Mouse (Mus musculus): ENCODE measurements around the gene Zbtb42. TPM values are rescaled to one million over a fixed set of nuclear protein-coding genes. Genes with fewer than 3 reads are reported as not detected.

The Zbtb42 gene
- polyA plus RNA-seq, 1 experiment from 2014 or later, result 1.8 TPM

- ATAC-seq (no peak), DNase-seq (ENCODE audit: low spot score) (no peak)
- Histone ChIP-seq H3K9ac (ENCODE audit: low read length) (peak overlapping the region; percentile 33; the same call in 1 of the 2 replicates), H3K4me3 (ENCODE audit: low read depth, low read length) (no peak overlapping the region), H3K27ac (ENCODE audit: low read depth, low read length) (peak overlapping the region; percentile 89), H3K4me1 (ENCODE audit: control insufficient read depth, insufficient read depth, low read length) (peaks cover 52% of the 10 kb centered on the region), H3K36me3 (ENCODE audit: control insufficient read depth, insufficient read depth, low read length) (peaks cover 75% of the 10 kb centered on the region), H3K27me3 (replicated peaks; ENCODE audit: control insufficient read depth, insufficient read depth, low read length) (no peaks in the 10 kb centered on the region), H3K4me2 (ENCODE audit: low read length) (peak overlapping the region; percentile 2; the same call in 1 of the 2 replicates), H3K9me3 (replicated peaks; ENCODE audit: control insufficient read depth, low read length) (no peaks in the 10 kb centered on the region)
- 61% methylated on average over 5 of the region's 5 CpGs for WGBS
These were observed 14.0 kb upstream of the Zbtb42 start for GRCm38 (mm10) chr12:112664656-112665055.

- 15% methylated on average over 18 of the region's 18 CpGs for WGBS
- DNase-seq (ENCODE audit: low spot score) (peak; percentile 86), ATAC-seq (peak; percentile 44)
- Histone ChIP-seq H3K4me1 (ENCODE audit: control insufficient read depth, insufficient read depth, low read length) (peaks cover 48% of the 10 kb centered on the region), H3K4me3 (ENCODE audit: low read depth, low read length) (no peak overlapping the region), H3K36me3 (ENCODE audit: control insufficient read depth, insufficient read depth, low read length) (peaks cover 75% of the 10 kb centered on the region), H3K9me3 (replicated peaks; ENCODE audit: control insufficient read depth, low read length) (no peaks in the 10 kb centered on the region), H3K9ac (ENCODE audit: low read length) (peak overlapping the region; percentile 33; the same call in 1 of the 2 replicates), H3K27me3 (replicated peaks; ENCODE audit: control insufficient read depth, insufficient read depth, low read length) (no peaks in the 10 kb centered on the region), H3K27ac (ENCODE audit: low read depth, low read length) (peak overlapping the region; percentile 89), H3K4me2 (ENCODE audit: low read length) (peak overlapping the region; percentile 2)
These were observed 13.2 kb upstream of the Zbtb42 start for GRCm38 (mm10) chr12:112665445-112665844.

GRCm38 (mm10) chr12:112665881-112666544 lies 12.6 kb upstream of the Zbtb42 start:
- 81% methylated on average over 9 of the region's 9 CpGs for WGBS
- peak overlapping the region; percentile 33; the same call in 1 of the 2 replicates for H3K9ac ChIP-seq (ENCODE audit: low read length)

DNA sequence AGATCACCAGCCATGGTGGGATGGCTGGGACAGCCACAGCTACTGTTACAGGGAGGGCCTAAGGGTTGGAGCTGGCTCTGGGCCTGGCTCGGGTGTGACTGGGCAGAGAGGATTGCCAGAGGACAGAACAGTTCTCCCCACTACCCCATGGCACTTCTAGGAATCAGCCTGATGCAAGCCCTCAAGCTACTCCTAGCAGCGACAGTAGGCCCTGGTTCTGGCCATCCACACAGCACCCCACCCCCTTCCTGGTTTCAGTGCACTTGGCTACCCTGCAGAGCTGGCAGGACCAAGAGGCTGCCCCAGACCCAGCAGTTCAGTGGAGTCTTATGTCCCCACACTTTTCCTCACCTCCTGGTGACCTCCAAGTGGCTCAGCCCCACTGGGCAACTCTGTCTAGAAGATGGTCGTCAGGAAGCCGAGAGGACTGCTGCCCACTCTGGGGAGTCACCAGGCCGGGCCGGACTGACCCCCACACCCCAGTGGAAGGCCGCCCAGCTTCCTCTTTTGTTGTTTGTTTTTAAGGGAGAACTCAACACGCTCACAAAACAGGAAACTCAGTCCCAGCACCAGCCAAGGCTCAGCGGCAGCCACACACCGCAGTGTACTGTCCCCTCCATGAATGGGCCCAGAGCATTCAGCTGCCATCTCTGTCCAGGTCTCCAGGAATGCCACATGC lies 10.9 kb upstream of the Zbtb42 start:
- Histone ChIP-seq H3K36me3 (ENCODE audit: control insufficient read depth, insufficient read depth, low read length) (peaks cover 61% of the 10 kb centered on the region), H3K4me2 (ENCODE audit: low read length) (no peak overlapping the region), H3K4me3 (ENCODE audit: low read depth, low read length) (no peak overlapping the region), H3K9ac (ENCODE audit: low read length) (no peak overlapping the region), H3K4me1 (ENCODE audit: control insufficient read depth, insufficient read depth, low read length) (peaks cover 42% of the 10 kb centered on the region), H3K27me3 (replicated peaks; ENCODE audit: control insufficient read depth, insufficient read depth, low read length) (no peaks in the 10 kb centered on the region), H3K9me3 (replicated peaks; ENCODE audit: control insufficient read depth, low read length) (no peaks in the 10 kb centered on the region), H3K27ac (ENCODE audit: low read depth, low read length) (no peak overlapping the region)
- no peak for DNase-seq (ENCODE audit: low spot score)
- no peak for ATAC-seq
- WGBS, result 86% methylated on average over 10 of the region's 10 CpGs

More at GRCm38 (mm10) chr12:112665881-112666544, 12.6 kb upstream of the Zbtb42 start:
- DNase-seq (ENCODE audit: low spot score) (no peak), ATAC-seq (no peak; the same call in 1 of the 2 replicates)
- Histone ChIP-seq H3K4me1 (ENCODE audit: control insufficient read depth, insufficient read depth, low read length) (peaks cover 42% of the 10 kb centered on the region), H3K36me3 (ENCODE audit: control insufficient read depth, insufficient read depth, low read length) (peaks cover 75% of the 10 kb centered on the region), H3K4me2 (ENCODE audit: low read length) (peak overlapping the region; percentile 2), H3K9me3 (replicated peaks; ENCODE audit: control insufficient read depth, low read length) (no peaks in the 10 kb centered on the region), H3K27me3 (replicated peaks; ENCODE audit: control insufficient read depth, insufficient read depth, low read length) (no peaks in the 10 kb centered on the region), H3K4me3 (ENCODE audit: low read depth, low read length) (no peak overlapping the region), H3K27ac (ENCODE audit: low read depth, low read length) (peak overlapping the region; percentile 89)

DNA sequence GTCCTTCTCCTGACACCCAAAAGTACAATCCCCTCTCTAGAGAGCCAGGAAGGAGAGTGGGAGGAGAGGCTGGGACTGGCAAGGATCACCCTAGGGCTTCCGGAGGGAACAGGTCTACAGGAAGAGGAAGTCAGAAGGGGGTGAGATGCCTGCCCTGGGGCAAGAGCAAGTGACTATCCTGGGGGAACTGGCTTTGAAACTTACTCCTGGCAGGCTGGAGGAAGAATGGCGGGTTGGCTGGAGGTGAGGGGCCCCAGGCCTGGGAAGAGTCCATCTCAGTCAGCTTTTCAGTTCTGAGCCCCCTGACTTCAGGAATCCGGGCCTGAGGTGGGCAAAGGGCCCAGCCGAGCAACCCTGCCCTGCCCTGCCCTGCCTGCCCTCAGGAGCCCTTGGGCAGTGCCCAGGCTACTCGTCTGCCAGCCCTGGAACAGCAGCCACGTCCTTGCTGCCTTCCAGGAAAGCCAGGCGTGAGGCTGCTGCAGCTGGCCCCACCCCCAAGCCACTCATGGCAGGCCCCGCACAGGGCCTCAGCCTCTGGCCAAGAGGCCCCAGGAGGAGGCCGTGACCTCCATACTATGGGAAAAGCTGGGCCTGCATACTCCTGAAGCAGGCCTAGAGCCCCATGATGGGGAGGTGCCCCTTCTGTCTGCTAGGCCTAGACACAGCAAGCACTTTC lies 7.8 kb upstream of the Zbtb42 start:
- ATAC-seq (no peak), DNase-seq (ENCODE audit: low spot score) (no peak)
- Histone ChIP-seq H3K4me3 (ENCODE audit: low read depth, low read length) (no peak overlapping the region), H3K27ac (ENCODE audit: low read depth, low read length) (no peak overlapping the region), H3K4me1 (ENCODE audit: control insufficient read depth, insufficient read depth, low read length) (peaks cover 23% of the 10 kb centered on the region), H3K9ac (ENCODE audit: low read length) (0 out of 2 replicates have a peak overlapping the region, but pooled peaks have one; percentile 4), H3K9me3 (replicated peaks; ENCODE audit: control insufficient read depth, low read length) (no peaks in the 10 kb centered on the region), H3K36me3 (ENCODE audit: control insufficient read depth, insufficient read depth, low read length) (peaks cover 50% of the 10 kb centered on the region), H3K27me3 (replicated peaks; ENCODE audit: control insufficient read depth, insufficient read depth, low read length) (no peaks in the 10 kb centered on the region), H3K4me2 (ENCODE audit: low read length) (no peak overlapping the region)
- 58% methylated on average over 9 of the region's 9 CpGs for WGBS

DNA sequence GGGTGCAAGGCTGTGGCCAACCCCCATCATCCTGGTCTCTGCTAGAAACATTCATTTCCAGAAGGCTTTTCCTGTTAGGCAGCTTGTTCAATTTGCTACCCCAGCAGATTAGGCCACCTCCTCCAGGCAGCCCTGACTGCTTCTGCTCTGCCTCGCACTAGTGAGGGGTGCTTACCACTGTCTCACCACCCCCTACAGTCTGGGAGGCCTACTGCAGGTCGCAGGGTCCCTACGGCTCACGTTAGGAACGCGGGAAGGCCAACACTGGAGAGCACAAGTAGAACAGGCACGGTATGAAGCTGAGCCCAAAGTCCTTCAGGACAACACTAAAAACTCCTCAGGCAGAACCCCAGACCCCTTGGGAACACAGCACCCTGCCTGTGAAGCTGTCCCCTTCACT lies 6.7 kb upstream of the Zbtb42 start:
- H3K9me3 ChIP-seq (replicated peaks; ENCODE audit: control insufficient read depth, low read length), result no peaks in the 10 kb centered on the region
- DNase-seq (ENCODE audit: low spot score), result no peak
- peaks cover 18% of the 10 kb centered on the region for H3K4me1 ChIP-seq (ENCODE audit: control insufficient read depth, insufficient read depth, low read length)
- peaks cover 44% of the 10 kb centered on the region for H3K36me3 ChIP-seq (ENCODE audit: control insufficient read depth, insufficient read depth, low read length)
- H3K27me3 ChIP-seq (replicated peaks; ENCODE audit: control insufficient read depth, insufficient read depth, low read length), result no peaks in the 10 kb centered on the region
- peak overlapping the region; percentile 91; the same call in 1 of the 2 replicates for H3K4me2 ChIP-seq (ENCODE audit: low read length)
- no peak overlapping the region for H3K27ac ChIP-seq (ENCODE audit: low read depth, low read length)
- no peak for ATAC-seq
- H3K9ac ChIP-seq (ENCODE audit: low read length), result 0 out of 2 replicates have a peak overlapping the region, but pooled peaks have one; percentile 1
- H3K4me3 ChIP-seq (ENCODE audit: low read depth, low read length), result no peak overlapping the region
- WGBS, result 85% methylated on average over 7 of the region's 7 CpGs

- peaks cover 33% of the 10 kb centered on the region for H3K36me3 ChIP-seq (ENCODE audit: control insufficient read depth, insufficient read depth, low read length)
- H3K4me3 ChIP-seq (ENCODE audit: low read depth, low read length), result peak overlapping the region; percentile 93
- H3K27me3 ChIP-seq (replicated peaks; ENCODE audit: control insufficient read depth, insufficient read depth, low read length), result 0 out of 2 replicates have a peak, but pooled peaks cover 4% of the 10 kb centered on the region
- H3K27ac ChIP-seq (ENCODE audit: low read depth, low read length), result peak overlapping the region; percentile 94
- peak overlapping the region; percentile 99 for H3K9ac ChIP-seq (ENCODE audit: low read length)
- peak; percentile 44 for ATAC-seq
- peak; percentile 53 for DNase-seq (ENCODE audit: low spot score)
- no peaks in the 10 kb centered on the region for H3K9me3 ChIP-seq (replicated peaks; ENCODE audit: control insufficient read depth, low read length)
- 6% methylated on average over 21 of the region's 21 CpGs for WGBS
- H3K4me1 ChIP-seq (ENCODE audit: control insufficient read depth, insufficient read depth, low read length), result peaks cover 18% of the 10 kb centered on the region
- H3K4me2 ChIP-seq (ENCODE audit: low read length), result peak overlapping the region; percentile 91
These were observed 5.7 kb upstream of the Zbtb42 start for GRCm38 (mm10) chr12:112672744-112673575.

- H3K27ac ChIP-seq (ENCODE audit: low read depth, low read length), result peak overlapping the region; percentile 94
- WGBS, result under 1% methylated on average over 49 of the region's 68 CpGs
- 0 out of 2 replicates have a peak, but pooled peaks cover 11% of the 10 kb centered on the region for H3K27me3 ChIP-seq (replicated peaks; ENCODE audit: control insufficient read depth, insufficient read depth, low read length)
- H3K4me3 ChIP-seq (ENCODE audit: low read depth, low read length), result peak overlapping the region; percentile 93
- ATAC-seq (peak; percentile 33), DNase-seq (ENCODE audit: low spot score) (peak; percentile 64)
- peaks cover 24% of the 10 kb centered on the region for H3K4me1 ChIP-seq (ENCODE audit: control insufficient read depth, insufficient read depth, low read length)
- H3K4me2 ChIP-seq (ENCODE audit: low read length), result peak overlapping the region; percentile 91
- H3K9me3 ChIP-seq (replicated peaks; ENCODE audit: control insufficient read depth, low read length), result no peaks in the 10 kb centered on the region
- H3K9ac ChIP-seq (ENCODE audit: low read length), result peak overlapping the region; percentile 99
- peaks cover 27% of the 10 kb centered on the region for H3K36me3 ChIP-seq (ENCODE audit: control insufficient read depth, insufficient read depth, low read length)
These were observed 5.0 kb upstream of the Zbtb42 start for GRCm38 (mm10) chr12:112673576-112674091.
